Mouse (Mus musculus): Measurements from ENCODE around the gene Ccl19. TPM values are rescaled to one million over a fixed set of nuclear protein-coding genes. Genes with fewer than 3 reads are reported as not detected.

The Ccl19 gene
- polyA plus RNA-seq (2012; rRNA removed; ENCODE audit: low replicate concordance), result 2.1 and 5.2 TPM in 2 replicates

DNA sequence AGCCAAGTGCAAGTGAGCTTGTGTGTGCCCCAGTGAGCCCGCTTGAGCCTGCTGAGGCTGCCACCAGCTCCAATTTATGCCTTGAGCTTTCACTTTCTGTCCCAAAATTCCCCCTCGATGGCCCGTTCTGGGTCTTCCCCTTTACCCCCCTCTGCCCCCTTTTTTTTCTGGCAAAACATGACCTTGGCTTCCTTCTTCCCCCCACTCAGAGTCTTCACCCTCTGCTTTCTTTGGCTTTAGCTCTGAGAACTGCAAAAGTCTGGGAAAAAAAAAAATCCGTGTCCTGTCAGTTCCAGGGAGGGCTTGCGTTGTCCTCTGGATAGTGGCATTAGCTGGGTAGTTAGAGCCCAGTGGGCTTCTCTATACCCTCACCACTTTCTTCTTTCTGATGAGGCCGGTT lies at the start of gene Ccl19:
Ccl19 (minus strand) TSS at position 101 of the 400 bp plus-strand sequence.

DNA sequence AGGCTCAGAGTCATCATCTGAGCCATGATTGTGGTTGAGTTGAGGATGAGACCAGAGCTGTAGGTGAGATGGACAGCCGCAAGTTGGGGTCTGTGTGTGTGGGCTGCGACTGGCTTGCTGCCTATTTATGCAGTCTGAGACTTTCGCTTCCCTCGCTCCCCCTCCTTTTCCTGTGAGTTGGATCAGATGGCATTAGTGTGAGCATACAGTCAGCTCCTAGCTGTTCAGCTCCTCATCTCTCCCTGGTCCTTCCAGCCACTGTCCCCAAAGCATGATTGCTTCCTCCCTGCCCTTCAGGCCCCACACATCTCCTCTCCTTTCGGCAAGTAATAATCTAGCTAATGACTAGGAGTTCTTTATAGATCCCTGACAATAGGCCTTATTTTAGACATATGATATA lies 17.5 kb upstream of the Ccl19 start, which contains the start of gene Ccl21a:
Ccl21a (minus strand) TSS at position 101 of the 400 bp plus-strand sequence.

GRCm38 (mm10) chr4:42735245-42735644 lies 21.1 kb downstream of the Ccl19 start, which contains the start of gene 4930578G10Rik:
Gene 4930578G10Rik, plus strand, starts transcription at chr4:42735545.

Other genes with a start within 250 kb of the Ccl19 start
- gene Fam205a2, start 228.4 kb downstream of the Ccl19 start, polyA plus RNA-seq (2012; rRNA removed; ENCODE audit: low replicate concordance), result 0.17 and 0.39 TPM in 2 replicates
- 1.6 TPM in 1 of 2 replicates, not detected in the other for gene Gm10591, start 144.4 kb downstream of the Ccl19 start, polyA plus RNA-seq (2012; rRNA removed; ENCODE audit: low replicate concordance)
- gene Gm2564, start 126.9 kb downstream of the Ccl19 start, polyA plus RNA-seq (2012; rRNA removed; ENCODE audit: low replicate concordance), result 1.3 and 1.9 TPM in 2 replicates
- not detected in 2 replicates for gene Ccl27b, start 101.3 kb downstream of the Ccl19 start, polyA plus RNA-seq (2012; rRNA removed; ENCODE audit: low replicate concordance)
- gene Il11ra2, start 94.7 kb downstream of the Ccl19 start, polyA plus RNA-seq (2012; rRNA removed; ENCODE audit: low replicate concordance), result 0.24 and 0.41 TPM in 2 replicates
- not detected in 2 replicates for gene 4930578G10Rik, start 21.0 kb downstream of the Ccl19 start, polyA plus RNA-seq (2012; rRNA removed; ENCODE audit: low replicate concordance)
- 20.1 and 187 TPM in 2 replicates for gene Ccl21a, start 17.4 kb upstream of the Ccl19 start, polyA plus RNA-seq (2012; rRNA removed; ENCODE audit: low replicate concordance)
- not detected in 2 replicates for gene Fam205a1, start 97.3 kb upstream of the Ccl19 start, polyA plus RNA-seq (2012; rRNA removed; ENCODE audit: low replicate concordance)
- gene Gm12394, start 100.2 kb upstream of the Ccl19 start, polyA plus RNA-seq (2012; rRNA removed; ENCODE audit: low replicate concordance), result not detected in 2 replicates
- not detected in 2 replicates for gene Fam205c, start 117.7 kb upstream of the Ccl19 start, polyA plus RNA-seq (2012; rRNA removed; ENCODE audit: low replicate concordance)
- 0.39 and 1.5 TPM in 2 replicates for gene Phf24, start 160.1 kb upstream of the Ccl19 start, polyA plus RNA-seq (2012; rRNA removed; ENCODE audit: low replicate concordance)
- 9.8 and 24.7 TPM in 2 replicates for gene Dnajb5, start 193.2 kb upstream of the Ccl19 start, polyA plus RNA-seq (2012; rRNA removed; ENCODE audit: low replicate concordance)
- gene 1700022I11Rik, start 213.0 kb upstream of the Ccl19 start, polyA plus RNA-seq (2012; rRNA removed; ENCODE audit: low replicate concordance), result 0.11 TPM in 1 of 2 replicates, not detected in the other
- gene Vcp, start 243.9 kb upstream of the Ccl19 start, polyA plus RNA-seq (2012; rRNA removed; ENCODE audit: low replicate concordance), result 124 and 148 TPM in 2 replicates

Data from subcutaneous adipose tissue, adult 2 months (tissue).